Mouse (Mus musculus): ENCODE data around the gene Shank3. TPM values are rescaled to one million over a fixed set of nuclear protein-coding genes. Genes with fewer than 3 reads are reported as not detected.

Gene Shank3
- polyA plus RNA-seq, 1 experiment from 2014 or later = 1.3 TPM

DNA sequence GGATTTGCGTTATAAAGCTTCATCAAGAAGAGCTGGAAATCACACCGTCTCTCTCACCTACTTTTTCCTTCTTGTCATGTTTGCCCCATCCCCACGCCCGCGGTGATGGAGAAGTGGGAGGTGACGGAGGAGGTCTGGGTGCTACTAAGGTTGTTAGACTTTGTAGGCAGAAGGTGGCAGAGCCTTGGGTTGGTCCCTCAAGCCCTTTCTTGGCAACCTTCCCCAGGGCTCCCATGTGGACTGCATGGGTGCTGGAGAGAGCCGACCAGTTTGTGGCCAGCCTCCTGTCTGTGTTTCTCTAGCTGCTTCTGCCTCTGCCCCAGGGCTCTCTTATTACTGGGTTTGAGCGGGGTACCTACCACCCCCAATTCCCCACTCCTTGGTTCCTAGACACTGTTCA is 51.1 kb downstream of the Shank3 start:
- Histone ChIP-seq H3K9ac (no peak overlapping the region), H3K27ac (no peak overlapping the region), H3K27me3 (replicated peaks) (peaks cover 21% of the 10 kb centered on the region), H3K4me3 (replicated peaks) (no peak overlapping the region), H3K4me1 (replicated peaks) (0 out of 2 replicates have a peak, but pooled peaks cover 6% of the 10 kb centered on the region), H3K36me3 (no peaks in the 10 kb centered on the region), H3K4me2 (replicated peaks) (no peak overlapping the region), H3K9me3 (no peaks in the 10 kb centered on the region)
- WGBS = 91% methylated on average over 8 of the region's 8 CpGs
- ATAC-seq = no peak

DNA sequence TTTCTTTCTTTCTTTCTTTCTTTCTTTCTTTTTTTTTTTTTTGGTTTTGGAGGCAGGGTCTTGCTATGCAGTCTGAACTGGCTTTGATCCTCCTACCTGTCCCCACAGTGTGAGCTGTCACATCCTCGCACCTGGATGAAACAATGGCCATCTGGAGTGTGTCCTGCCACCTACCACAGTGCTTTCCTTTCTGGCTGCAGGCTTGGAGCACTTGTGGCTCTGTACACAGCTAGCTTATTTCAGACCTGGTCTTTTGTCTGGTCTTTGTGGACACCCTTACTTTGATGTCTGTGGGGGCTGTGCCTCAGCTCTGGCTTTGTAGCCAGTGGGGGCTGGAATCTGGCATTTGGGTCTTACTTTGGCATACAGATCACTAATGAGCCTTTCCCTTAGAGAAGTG is 52.3 kb downstream of the Shank3 start:
- H3K27me3 ChIP-seq (replicated peaks) = peaks cover 22% of the 10 kb centered on the region
- H3K4me3 ChIP-seq (replicated peaks) = no peak overlapping the region
- no peak overlapping the region for H3K4me2 ChIP-seq (replicated peaks)
- 70% methylated on average over 1 of the region's 1 CpGs for WGBS
- peaks cover 9% of the 10 kb centered on the region; the same call in 1 of the 2 replicates for H3K4me1 ChIP-seq (replicated peaks)
- H3K36me3 ChIP-seq = no peaks in the 10 kb centered on the region
- no peaks in the 10 kb centered on the region for H3K9me3 ChIP-seq
- H3K27ac ChIP-seq = no peak overlapping the region
- H3K9ac ChIP-seq = no peak overlapping the region
- ATAC-seq = no peak

DNA sequence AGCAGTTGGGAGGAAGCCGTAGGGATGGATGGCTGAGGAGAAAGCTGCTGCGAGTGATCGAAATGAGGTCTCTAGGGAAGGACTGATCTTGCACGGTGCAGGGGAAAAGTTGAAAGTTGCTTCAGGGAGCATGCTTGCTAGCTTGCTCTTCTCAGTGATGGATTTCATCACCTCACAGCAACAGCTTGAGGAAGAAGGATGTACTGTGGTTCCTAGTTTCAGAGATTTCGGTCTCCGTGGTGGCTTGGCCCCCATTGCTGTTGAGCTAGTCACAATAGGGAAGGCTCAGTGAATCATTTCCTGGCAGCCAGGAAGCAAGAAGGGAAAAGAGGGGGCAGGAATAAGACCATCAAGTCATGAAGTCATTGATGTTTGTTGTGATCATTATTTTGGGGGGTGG is 56.2 kb downstream of the Shank3 start:
- 89% methylated on average over 6 of the region's 6 CpGs for WGBS
- no peak for ATAC-seq
- Histone ChIP-seq H3K27ac (no peak overlapping the region), H3K9me3 (no peaks in the 10 kb centered on the region), H3K36me3 (no peaks in the 10 kb centered on the region), H3K4me1 (replicated peaks) (peaks cover 16% of the 10 kb centered on the region; the same call in 1 of the 2 replicates), H3K9ac (no peak overlapping the region), H3K27me3 (replicated peaks) (peaks cover 31% of the 10 kb centered on the region), H3K4me2 (replicated peaks) (no peak overlapping the region), H3K4me3 (replicated peaks) (no peak overlapping the region)

DNA sequence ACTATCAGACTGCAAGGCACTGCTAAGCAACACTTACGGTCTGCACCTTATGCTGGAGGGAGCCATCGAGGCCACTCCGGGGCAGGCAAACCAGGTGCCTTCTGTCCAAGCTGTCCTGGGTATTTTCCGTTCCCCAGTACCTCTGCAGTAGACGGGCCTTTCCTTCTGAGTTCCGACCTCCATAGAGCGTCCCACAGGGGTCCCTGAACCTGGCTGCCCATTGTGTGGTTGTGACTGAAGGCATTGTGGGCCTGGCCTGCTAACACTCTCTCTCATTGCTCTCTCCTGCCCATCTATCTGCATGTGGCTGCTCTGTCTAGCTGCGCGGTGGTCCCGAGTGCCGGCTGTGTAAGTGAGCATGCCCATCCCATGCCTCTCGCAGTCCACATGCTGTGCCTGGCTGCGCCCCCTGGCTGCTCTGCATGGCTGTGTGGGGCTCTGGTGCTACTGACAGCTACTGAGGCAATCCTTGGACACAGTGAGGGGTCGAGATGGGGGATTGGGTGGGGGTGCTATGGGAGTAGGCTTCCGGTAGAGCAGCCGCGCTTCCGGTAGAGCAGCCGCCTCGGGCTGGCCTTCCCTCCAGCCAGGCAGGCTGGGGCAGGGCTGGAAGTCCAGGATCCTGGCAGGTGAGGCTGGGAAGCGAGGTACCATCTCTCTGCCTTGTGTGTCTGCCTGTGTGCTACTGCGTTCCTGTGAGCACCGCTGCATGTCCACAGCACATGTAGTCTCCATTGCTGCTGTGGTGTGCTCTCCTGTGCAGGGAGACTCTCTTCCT is 57.2 kb downstream of the Shank3 start:
- Histone ChIP-seq H3K27me3 (replicated peaks) (peaks cover 31% of the 10 kb centered on the region), H3K4me3 (replicated peaks) (0 out of 2 replicates have a peak overlapping the region, but pooled peaks have one; percentile 3), H3K36me3 (no peaks in the 10 kb centered on the region), H3K4me2 (replicated peaks) (peak overlapping the region; percentile 55), H3K9me3 (no peaks in the 10 kb centered on the region), H3K4me1 (replicated peaks) (peaks cover 16% of the 10 kb centered on the region; the same call in 1 of the 2 replicates), H3K9ac (no peak overlapping the region), H3K27ac (no peak overlapping the region)
- WGBS = 33% methylated on average over 23 of the region's 23 CpGs
- 0 out of 2 replicates have a peak, but pooled peaks have one; percentile 30 for ATAC-seq

DNA sequence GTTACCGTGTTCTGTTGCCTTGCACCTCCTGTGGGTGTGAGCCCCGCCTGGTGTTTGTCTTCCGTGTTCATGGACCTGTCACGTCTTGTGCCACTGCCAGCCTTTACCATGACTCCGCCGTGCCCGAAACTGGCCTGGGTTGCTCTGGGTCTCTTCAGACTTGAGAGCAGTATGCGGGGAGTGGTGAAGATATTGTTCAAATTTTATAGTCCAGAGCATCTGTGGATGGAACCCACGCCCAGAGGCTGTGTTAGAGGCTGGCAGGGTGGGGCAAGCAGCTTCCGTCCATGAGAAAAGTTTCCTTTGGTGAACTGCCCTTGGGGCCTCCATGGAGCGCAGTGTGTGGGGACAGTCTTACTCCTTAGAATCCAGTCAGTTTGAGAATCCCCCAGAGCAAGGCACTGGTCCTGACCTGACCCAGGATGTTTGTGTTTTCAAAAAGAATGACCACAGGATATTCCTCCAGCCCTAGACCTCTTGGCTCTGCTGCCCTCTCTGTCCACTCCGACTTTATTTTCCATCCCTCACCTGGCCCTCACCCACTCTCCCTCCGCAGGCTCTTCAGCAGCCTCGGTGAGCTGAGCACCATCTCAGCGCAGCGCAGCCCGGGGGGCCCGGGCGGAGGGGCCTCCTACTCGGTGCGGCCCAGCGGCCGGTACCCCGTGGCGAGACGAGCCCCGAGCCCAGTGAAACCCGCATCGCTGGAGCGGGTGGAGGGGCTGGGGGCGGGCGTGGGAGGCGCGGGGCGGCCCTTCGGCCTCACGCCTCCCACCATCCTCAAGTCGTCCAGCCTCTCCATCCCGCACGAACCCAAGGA is 58.0 kb downstream of the Shank3 start:
- H3K9me3 ChIP-seq = no peaks in the 10 kb centered on the region
- WGBS = 15% methylated on average over 40 of the region's 40 CpGs
- H3K9ac ChIP-seq = no peak overlapping the region
- H3K4me1 ChIP-seq (replicated peaks) = peaks cover 16% of the 10 kb centered on the region; the same call in 1 of the 2 replicates
- H3K4me2 ChIP-seq (replicated peaks) = peak overlapping the region; percentile 55
- no peak overlapping the region for H3K27ac ChIP-seq
- H3K36me3 ChIP-seq = no peaks in the 10 kb centered on the region
- ATAC-seq = 0 out of 2 replicates have a peak, but pooled peaks have one; percentile 14
- H3K4me3 ChIP-seq (replicated peaks) = peak overlapping the region; percentile 16
- H3K27me3 ChIP-seq (replicated peaks) = peaks cover 31% of the 10 kb centered on the region

DNA sequence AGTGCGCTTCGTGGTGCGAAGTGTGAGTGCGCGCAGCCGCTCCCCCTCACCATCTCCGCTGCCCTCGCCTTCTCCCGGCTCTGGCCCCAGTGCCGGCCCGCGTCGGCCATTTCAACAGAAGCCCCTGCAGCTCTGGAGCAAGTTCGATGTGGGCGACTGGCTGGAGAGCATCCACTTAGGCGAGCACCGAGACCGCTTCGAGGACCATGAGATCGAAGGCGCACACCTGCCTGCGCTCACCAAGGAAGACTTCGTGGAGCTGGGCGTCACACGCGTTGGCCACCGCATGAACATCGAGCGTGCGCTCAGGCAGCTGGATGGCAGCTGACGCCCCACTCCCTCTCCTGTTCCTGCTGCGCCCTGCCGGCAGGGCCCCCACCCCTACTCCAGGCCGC is 58.6 kb downstream of the Shank3 start:
- WGBS = 4% methylated on average over 34 of the region's 34 CpGs
- 0 out of 2 replicates have a peak, but pooled peaks have one; percentile 5 for ATAC-seq
- peak overlapping the region; percentile 16 for H3K4me3 ChIP-seq (replicated peaks)
- H3K36me3 ChIP-seq = no peaks in the 10 kb centered on the region
- H3K27me3 ChIP-seq (replicated peaks) = peaks cover 31% of the 10 kb centered on the region
- H3K27ac ChIP-seq = no peak overlapping the region
- H3K4me2 ChIP-seq (replicated peaks) = peak overlapping the region; percentile 55
- H3K4me1 ChIP-seq (replicated peaks) = peaks cover 16% of the 10 kb centered on the region; the same call in 1 of the 2 replicates
- H3K9ac ChIP-seq = no peak overlapping the region
- no peaks in the 10 kb centered on the region for H3K9me3 ChIP-seq

DNA sequence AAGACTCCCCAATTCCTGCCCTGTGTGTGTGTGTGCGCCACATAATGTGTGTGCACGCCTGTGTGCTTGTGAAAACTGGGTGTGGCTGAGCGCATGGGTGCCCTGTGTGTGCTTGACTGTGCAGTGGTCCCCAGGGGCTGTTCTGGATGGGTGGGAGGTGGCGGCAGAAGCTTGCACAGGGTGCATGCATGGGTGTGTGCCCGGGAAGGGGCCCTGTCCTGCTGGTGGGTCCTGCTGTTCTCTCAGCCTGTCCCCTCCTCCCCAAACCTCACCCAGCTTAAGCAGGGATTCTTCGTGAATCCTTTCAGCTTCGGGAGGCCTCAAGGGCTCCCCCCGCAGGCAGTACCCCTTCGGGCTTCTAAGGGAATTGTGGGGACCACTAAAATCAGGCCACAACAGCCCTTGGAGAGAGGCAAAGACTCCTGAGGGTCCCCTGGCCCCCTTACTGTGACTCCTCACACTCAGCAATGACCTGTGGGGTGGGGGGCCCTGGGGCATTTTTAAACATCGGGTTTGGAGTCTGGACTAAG is 59.8 kb downstream of the Shank3 start:
- no peak overlapping the region for H3K4me3 ChIP-seq (replicated peaks)
- no peaks in the 10 kb centered on the region for H3K9me3 ChIP-seq
- peaks cover 31% of the 10 kb centered on the region for H3K27me3 ChIP-seq (replicated peaks)
- peaks cover 16% of the 10 kb centered on the region; the same call in 1 of the 2 replicates for H3K4me1 ChIP-seq (replicated peaks)
- no peak for ATAC-seq
- 59% methylated on average over 10 of the region's 10 CpGs for WGBS
- no peak overlapping the region for H3K27ac ChIP-seq
- no peaks in the 10 kb centered on the region for H3K36me3 ChIP-seq
- H3K9ac ChIP-seq = no peak overlapping the region
- H3K4me2 ChIP-seq (replicated peaks) = no peak overlapping the region

DNA sequence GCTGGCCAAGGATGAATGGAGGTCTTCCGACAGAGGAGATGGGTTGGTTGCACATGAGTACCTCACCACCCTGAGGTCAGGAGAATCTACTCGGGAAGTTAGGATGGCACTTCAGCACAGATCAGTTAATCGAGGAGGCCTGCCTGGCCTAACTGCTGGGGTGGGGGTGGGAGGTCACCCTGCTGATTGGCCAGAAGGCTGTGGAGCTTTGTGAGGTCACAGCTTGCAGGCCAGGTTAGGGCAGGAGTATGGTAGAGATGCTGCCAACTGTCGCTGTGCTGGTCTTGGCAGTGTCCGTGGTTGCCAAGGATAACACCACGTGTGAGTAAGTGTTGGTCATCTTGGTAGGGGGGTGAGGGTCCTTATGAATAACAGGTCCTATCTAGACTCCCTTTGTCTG is 68.7 kb downstream of the Shank3 start, which contains the start of gene Acr:
Acr (plus strand) TSS at position 213 of the 400 bp plus-strand sequence.
- H3K9me3 ChIP-seq = no peaks in the 10 kb centered on the region
- H3K9ac ChIP-seq = no peak within 1 kb of the TSS
- ATAC-seq = no peak
- 89% methylated on average over 6 of the region's 6 CpGs for WGBS
- H3K27me3 ChIP-seq (replicated peaks) = no peaks in the 10 kb centered on the region
- no peak within 1 kb of the TSS for H3K4me2 ChIP-seq (replicated peaks)
- H3K36me3 ChIP-seq = no peaks in the 10 kb centered on the region
- H3K4me3 ChIP-seq (replicated peaks) = no peak within 1 kb of the TSS
- no peak within 1 kb of the TSS for H3K27ac ChIP-seq
- H3K4me1 ChIP-seq (replicated peaks) = no peaks in the 10 kb centered on the region

DNA sequence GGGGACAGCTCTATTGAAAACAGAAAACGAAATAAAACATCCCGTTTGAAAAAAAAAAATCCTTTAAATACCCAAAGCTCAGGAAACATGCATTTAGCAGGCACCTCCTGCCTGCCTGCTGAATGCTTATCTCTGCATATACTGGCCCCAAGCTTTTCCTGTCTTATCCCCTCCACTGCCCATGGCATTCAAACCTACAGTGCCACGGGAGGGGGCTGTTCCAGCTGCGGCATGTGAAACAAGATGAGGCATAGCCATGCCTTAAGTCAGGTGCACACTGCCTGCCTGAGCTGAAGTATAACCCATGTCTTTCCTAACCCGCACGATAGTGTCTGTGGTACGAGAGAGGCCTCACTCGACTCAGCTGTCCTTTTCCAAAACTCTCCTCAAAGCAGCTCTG is 72.7 kb downstream of the Shank3 start:
- no peaks in the 10 kb centered on the region for H3K4me1 ChIP-seq (replicated peaks)
- H3K36me3 ChIP-seq = no peaks in the 10 kb centered on the region
- no peaks in the 10 kb centered on the region for H3K9me3 ChIP-seq
- H3K27ac ChIP-seq = no peak overlapping the region
- no peak overlapping the region for H3K4me3 ChIP-seq (replicated peaks)
- WGBS = 76% methylated on average over 8 of the region's 8 CpGs
- no peaks in the 10 kb centered on the region for H3K27me3 ChIP-seq (replicated peaks)
- no peak for ATAC-seq
- H3K4me2 ChIP-seq (replicated peaks) = no peak overlapping the region
- no peak overlapping the region for H3K9ac ChIP-seq

DNA sequence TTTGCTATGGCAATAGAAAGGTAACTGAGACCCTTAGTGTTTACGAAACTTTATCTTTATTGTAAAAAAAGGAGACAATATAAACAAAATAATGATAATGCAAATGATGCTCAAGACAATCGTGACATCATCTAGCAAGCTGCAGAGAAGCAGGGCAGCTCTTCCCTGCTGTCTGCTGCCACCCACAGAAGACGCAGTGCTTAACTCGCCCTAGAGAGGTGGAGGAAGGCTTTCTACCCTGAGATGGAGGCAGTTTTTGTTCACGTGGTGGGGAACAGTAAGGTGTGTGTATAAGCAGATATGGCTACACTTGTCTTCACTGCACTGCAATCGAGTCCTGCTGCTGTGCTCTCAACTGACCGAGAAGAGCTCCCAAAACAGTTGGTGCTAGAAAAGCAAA is 83.1 kb downstream of the Shank3 start:
- H3K4me1 ChIP-seq (replicated peaks) = no peaks in the 10 kb centered on the region
- no peak overlapping the region for H3K27ac ChIP-seq
- WGBS = 87% methylated on average over 7 of the region's 7 CpGs
- no peaks in the 10 kb centered on the region for H3K27me3 ChIP-seq (replicated peaks)
- H3K9ac ChIP-seq = no peak overlapping the region
- no peaks in the 10 kb centered on the region for H3K9me3 ChIP-seq
- no peaks in the 10 kb centered on the region for H3K36me3 ChIP-seq
- ATAC-seq = no peak
- no peak overlapping the region for H3K4me2 ChIP-seq (replicated peaks)
- H3K4me3 ChIP-seq (replicated peaks) = no peak overlapping the region

DNA sequence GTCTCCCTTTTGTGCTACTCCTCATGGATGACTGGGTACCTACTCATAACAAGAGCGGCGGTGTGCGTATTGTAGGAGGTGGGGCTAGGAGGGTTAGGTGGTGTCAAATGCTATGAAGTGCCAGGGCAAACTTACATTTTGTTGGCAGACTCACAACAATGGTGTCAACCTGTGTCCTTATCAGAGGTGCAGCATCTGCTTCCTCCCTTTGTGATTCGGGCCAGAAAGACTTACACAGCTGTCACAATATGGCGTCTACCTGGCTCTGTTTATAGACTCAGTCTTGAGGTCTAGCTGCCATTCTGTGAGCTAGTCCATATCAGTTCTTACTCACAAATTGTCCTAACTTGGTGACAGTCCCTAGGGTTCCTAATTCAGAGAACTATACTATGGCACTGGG is 85.7 kb downstream of the Shank3 start:
- no peak overlapping the region for H3K9ac ChIP-seq
- H3K4me2 ChIP-seq (replicated peaks) = no peak overlapping the region
- H3K27me3 ChIP-seq (replicated peaks) = no peaks in the 10 kb centered on the region
- H3K4me1 ChIP-seq (replicated peaks) = no peaks in the 10 kb centered on the region
- WGBS = 87% methylated on average over 5 of the region's 5 CpGs
- H3K9me3 ChIP-seq = no peaks in the 10 kb centered on the region
- no peaks in the 10 kb centered on the region for H3K36me3 ChIP-seq
- no peak overlapping the region for H3K27ac ChIP-seq
- H3K4me3 ChIP-seq (replicated peaks) = no peak overlapping the region
- ATAC-seq = no peak

DNA sequence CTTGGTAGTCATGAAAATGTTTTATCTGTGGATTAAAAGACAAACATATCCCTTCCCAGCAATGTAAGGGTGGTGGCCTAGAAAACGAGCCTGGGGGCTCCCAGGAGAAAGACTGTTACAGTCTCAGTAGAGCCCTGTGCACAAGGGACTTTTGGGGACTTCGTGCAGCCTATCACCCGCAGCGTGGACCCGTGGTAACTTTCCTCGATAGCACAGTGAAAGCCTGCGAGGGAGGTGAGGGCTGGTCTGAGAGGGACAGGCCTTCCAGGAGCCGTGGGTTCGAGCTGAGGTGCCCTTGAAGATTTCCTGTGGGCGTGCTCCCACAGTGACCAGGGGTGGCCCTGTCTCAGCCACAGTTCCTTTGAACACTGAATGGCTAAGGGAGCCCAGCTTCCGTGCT is 86.2 kb downstream of the Shank3 start:
- Histone ChIP-seq H3K9ac (no peak overlapping the region), H3K27ac (no peak overlapping the region), H3K4me1 (replicated peaks) (no peaks in the 10 kb centered on the region), H3K27me3 (replicated peaks) (no peaks in the 10 kb centered on the region), H3K9me3 (no peaks in the 10 kb centered on the region), H3K36me3 (no peaks in the 10 kb centered on the region), H3K4me2 (replicated peaks) (no peak overlapping the region), H3K4me3 (replicated peaks) (no peak overlapping the region)
- no peak for ATAC-seq
- 83% methylated on average over 11 of the region's 11 CpGs for WGBS

Data from intestine, embryonic 15.5 days (tissue).